Mouse (Mus musculus): ENCODE data around the gene Ten1. TPM values are rescaled to one million over a fixed set of nuclear protein-coding genes. Genes with fewer than 3 reads are reported as not detected.

Gene Ten1
- total RNA-seq, 2 experiments from 2014 or later = 2.7 to 14.4 TPM

DNA sequence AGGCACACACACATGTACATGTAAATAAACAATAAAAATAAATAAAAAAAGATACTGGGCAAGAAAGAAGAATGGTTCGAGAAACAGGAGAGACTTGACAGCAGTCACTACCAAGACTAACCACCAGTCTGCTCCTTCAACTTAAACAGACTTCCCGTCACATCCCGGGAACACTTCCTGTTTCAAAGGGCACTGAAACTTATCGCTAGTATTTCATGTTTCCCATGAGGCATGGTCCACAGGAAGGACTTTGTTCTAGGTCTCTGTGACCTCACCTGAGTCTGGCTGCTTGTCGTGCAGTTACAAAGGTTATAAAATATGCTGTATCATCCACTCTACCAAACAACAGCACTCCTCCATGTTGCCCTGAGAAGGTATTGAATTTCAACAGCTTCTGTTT is 3.4 kb upstream of the Ten1 start:
- ATAC-seq (replicated peaks; ENCODE audit: low FRiP score, poor library complexity, severe bottlenecking) = no peak

DNA sequence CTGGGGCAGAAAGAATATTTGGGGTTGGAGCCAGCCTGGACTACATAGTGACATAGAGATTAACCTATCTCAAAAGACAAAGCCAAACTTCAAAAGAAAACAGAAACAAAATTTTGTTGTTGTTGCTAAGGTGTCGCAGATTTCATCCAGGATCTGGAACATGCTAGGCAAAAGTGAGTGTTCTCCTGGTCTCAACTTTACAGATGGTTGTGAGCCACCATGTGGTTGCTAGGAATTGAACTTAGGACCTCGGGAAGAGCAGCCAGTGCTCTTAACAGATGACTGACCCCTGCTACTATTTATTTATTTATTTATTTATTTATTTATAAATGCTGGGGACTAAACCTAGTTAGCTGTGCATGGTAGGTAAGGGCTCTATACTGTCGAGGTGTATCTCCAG is 2.3 kb upstream of the Ten1 start:
- no peak for ATAC-seq (replicated peaks; ENCODE audit: low FRiP score, poor library complexity, severe bottlenecking)

DNA sequence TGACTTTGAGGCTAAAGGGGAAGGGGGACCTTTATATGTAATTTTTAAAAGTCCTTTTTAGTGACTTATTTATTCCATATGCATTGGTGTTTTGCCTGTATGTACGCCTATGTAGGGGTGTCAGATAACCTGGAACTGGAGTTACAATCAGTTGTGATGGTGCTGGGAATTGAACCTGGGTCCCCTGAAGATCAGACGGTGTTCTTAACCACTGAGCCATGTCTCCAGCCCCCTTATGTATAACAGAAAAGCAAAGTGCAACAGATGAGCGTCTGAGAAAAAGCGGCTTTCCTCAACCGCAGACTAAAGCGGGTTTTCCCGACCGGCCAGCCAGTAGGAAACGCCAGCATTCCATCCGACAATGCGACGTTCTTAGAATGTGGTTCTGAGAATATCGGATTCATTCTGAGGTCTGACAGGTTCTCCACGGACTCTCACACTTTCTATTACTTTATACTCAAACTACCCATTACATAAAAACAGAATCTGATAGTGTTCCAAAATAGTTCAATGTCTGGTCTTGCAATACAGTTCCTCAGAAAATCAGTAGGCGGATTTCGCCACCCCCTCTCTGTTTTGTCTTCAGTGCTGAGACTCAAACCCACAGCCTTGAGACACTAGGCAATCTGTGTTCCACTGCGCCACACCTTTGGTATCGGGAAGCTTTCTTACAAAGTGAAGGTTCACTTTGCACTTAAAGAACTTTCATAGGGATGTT is 1.6 kb upstream of the Ten1 start:
- no peak for ATAC-seq (replicated peaks; ENCODE audit: low FRiP score, poor library complexity, severe bottlenecking)

DNA sequence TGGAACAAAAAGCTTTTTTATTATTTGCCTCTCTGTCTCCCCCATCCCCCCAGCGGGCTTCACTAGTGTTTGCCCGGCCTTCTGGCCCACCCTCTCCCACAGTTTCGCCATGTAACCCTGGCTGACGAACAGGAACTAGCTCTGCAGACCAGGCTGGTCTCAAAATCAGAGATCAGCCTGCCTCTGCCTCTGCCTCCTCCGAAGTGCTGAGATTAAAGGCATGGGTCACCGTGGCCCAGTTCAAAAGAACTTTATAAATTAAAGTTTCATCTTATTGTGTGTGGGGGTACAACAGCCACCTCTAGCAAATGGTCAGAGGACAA is 1.1 kb upstream of the Ten1 start:
- no peak for ATAC-seq (replicated peaks; ENCODE audit: low FRiP score, poor library complexity, severe bottlenecking)

DNA sequence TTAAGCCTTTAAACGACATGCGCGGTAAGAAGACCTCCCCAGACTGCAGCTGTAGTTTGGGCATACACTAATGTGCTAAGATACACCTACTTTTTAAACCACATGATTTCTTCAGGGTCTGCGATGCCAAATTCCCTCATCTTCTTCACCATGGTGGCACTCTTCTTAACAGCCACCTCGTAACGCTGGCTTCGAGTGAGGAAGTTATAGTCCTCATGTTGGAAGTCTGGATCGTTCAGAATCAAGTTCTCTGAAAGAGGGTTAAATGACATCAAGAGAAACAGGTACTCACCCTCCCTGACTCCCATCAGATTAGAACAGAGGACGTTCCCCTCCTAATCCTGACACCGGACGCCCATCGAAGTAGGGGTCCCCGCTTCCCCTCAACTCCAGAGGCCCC is 523 bp upstream of the Ten1 start:
- ATAC-seq (replicated peaks; ENCODE audit: low FRiP score, poor library complexity, severe bottlenecking) = peak; percentile 28

DNA sequence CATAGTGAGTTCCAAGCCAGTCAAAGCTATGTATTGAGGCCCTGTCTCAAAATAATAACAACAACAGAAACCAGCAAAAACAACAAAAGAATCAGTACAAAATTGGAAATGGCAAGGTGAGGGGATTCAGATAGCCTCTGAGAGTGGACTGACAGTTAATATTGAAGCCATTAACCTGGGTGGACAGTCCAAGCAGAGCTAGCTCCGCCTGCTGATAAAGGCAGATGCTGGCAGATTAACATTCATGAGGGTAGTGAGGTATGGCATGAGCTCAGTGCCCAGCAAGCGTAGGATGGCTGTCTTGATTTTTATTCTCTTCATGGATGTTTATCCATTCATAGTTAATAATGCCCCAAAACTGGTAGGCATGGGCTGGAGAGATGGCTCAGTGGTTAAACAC is 2.5 kb downstream of the Ten1 start:
- no peak for ATAC-seq (replicated peaks; ENCODE audit: low FRiP score, poor library complexity, severe bottlenecking)

DNA sequence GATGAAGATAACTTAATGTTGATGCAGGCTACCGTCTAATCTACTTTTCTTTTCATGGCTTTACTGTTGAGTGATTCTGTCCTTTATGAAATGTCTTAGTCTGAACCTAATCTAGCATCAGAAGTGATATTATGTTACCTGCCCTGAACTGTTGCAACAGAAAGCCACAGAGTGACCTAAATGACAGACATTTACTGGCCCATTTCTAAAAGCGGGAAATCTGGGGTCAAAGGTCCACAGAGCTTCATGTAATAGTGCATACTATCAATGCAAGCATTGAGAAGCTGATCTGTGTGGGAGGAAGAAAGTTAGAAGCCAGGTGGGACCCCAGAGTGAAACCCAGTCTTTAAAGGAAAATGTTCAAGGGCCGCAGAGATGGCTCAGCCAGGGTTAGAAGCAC is 4.5 kb downstream of the Ten1 start:
- ATAC-seq (replicated peaks; ENCODE audit: low FRiP score, poor library complexity, severe bottlenecking) = no peak

DNA sequence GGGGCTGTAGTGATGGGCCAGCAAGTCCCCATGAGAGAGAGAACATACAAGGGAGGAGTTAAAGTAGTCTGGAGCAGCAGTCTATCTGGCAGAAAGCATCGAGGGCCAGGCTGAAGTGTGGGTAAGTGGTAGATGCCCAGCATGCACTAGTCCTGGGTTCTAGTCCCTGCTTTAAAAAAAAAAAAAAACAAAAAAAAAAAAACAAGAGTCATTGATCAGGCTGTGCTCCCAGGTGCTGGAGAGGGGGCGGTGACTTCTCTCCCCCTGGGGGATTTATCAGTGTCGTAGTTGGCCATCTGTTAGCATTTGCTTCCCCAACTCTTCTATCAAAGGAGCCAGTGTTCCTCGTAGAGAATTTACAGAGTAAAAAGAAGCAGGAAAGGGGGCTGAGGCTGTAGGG is 8.0 kb downstream of the Ten1 start:
- ATAC-seq (replicated peaks; ENCODE audit: low FRiP score, poor library complexity, severe bottlenecking) = no peak

DNA sequence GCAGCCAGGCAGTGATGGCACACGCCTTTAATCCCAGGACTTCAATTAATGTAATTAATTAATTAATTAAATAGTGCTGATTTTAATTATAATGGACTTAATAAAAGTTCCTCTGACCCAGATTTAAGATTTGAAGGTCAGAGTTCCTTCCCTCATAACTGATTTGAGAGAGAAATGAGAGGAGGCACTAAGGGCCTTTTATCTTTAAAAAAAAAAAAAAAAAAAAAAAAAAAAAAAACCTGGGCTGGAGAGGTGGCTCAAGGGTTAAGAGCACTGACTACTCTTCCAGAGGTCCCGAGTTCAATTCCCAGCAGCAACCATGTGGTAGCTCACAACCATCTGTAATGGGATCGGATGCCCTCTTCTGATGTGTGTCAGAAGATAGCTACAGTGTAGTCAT is 10.0 kb downstream of the Ten1 start:
- no peak for ATAC-seq (replicated peaks; ENCODE audit: low FRiP score, poor library complexity, severe bottlenecking)

DNA sequence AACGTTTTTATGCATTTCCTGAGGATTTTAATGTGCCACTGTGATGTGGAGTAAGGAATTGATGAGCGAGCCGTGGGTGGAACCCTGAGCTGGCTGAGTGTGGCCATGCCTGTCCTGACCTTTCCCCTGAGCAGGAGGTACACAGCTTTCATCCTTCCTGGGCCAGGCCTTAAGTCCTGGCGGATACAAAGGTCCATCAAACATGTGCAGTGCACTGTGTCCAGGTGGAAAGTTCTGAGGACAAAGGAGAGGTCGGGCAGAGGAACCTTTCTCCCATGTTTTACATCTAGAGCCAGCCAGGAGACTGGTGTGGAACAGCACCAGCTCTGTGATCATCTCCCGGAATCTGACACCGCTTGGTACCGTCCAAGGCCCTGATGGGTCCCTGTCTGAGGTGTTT is 10.6 kb downstream of the Ten1 start:
- 0 out of 2 replicates have a peak, but pooled peaks have one; percentile 17 for ATAC-seq (replicated peaks; ENCODE audit: low FRiP score, poor library complexity, severe bottlenecking)

DNA sequence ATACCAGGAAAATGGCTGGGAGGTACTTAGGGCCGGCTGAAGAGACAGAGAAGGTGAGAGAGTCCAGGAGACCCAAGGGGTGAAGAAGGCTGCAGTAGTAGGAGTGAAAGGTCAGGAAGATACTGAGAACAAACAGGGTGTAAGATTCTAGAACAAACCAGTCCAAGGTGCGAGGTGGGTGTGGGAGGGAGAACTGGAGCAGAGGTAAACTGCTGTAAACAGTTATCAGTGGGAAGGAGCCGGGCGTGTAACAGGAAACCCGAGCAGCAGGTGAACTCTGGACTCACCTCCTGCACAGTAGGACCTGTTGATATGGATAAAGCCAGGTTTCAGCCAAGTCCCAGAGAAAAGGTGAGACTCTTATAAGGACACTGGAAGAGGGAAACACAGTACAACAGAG is 12.0 kb downstream of the Ten1 start:
- no peak for ATAC-seq (replicated peaks; ENCODE audit: low FRiP score, poor library complexity, severe bottlenecking)

DNA sequence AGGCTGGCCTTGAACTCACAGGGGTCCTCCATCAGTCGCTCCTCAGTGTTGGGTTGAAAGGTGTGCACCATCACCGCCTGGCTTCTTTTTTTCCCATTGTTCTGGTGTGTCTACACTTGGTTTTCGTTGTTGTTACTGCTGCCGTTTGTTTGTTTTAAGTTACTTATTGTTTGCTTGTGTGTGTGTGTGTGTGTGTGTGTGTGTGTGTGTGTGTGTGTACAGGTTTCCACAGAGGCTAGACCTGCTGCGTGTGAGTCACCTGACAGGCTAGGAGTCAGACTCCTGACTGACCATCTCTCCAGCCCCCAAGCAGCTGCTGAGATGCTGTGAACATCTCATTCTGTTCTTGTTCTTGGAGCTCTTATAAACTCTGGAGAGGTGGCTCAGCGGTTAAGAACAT is 14.2 kb downstream of the Ten1 start:
- no peak for ATAC-seq (replicated peaks; ENCODE audit: low FRiP score, poor library complexity, severe bottlenecking)

DNA sequence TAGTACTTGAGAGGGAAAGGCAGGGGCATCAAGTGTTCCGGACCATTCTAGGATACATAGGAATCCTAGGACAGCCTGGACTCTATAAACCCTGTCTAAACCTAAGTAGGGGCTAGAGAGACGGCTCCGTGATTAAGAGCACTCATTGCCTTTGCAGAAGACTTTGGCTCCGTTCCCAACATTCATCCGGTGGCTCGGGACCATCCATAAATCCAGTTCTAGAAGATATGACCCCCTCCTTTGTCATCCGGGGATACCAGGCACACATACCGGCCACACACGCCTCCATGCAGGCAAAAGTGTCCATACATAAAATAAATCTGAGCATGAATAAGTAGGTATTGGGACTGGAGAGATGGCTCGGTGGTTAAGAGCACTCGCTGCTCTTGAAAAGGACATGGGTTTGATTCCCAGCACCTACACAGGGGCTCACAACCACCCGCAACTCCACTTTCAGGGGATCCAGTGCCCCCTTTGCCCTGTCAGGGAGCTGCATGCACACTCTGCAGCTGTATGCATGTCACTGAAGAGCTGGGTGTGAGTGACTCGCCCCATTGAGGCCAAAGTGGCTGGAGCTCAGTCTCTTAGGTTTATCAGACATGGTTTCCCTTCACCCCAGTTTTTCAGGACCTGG is 15.3 kb downstream of the Ten1 start:
- no peak for ATAC-seq (replicated peaks; ENCODE audit: low FRiP score, poor library complexity, severe bottlenecking)

DNA sequence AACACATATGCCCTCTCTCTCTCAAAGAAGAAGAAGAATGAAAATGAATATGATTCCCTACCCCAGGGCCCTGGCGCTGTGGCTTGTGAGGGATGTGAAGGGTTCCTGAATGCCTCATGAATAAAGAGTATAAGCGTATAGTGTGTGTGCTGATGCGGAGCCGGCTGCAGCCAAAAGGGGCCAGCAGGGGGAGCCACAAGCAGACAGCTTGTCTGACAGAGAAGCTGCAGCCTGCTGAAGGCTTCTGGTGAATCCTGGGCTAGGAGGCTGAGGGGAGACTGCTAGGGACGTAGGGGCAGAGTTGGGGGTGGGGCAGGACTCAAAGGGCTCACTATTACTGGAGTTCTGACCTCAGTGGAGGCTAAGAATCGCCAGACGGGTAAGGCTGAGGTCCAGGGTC is 16.5 kb downstream of the Ten1 start:
- ATAC-seq (replicated peaks; ENCODE audit: low FRiP score, poor library complexity, severe bottlenecking) = no peak

DNA sequence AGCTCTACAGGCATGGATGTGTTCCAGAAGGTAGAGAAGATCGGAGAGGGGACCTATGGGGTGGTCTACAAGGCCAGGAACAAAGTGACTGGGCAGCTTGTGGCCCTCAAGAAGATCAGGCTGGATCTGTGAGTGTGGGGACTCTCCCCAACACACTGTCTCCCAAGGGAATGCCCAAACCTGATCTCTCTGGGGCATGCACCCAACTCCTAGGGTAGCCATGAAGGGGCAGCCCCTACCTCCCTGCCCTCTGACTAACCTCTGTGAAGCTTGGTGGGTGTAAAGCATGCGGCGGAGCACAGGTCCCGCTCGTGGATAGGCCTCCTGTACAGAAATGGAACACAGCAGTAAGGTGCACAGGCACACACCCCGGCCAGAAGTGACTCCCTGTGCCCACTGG is 17.3 kb downstream of the Ten1 start:
- ATAC-seq (replicated peaks; ENCODE audit: low FRiP score, poor library complexity, severe bottlenecking) = no peak

DNA sequence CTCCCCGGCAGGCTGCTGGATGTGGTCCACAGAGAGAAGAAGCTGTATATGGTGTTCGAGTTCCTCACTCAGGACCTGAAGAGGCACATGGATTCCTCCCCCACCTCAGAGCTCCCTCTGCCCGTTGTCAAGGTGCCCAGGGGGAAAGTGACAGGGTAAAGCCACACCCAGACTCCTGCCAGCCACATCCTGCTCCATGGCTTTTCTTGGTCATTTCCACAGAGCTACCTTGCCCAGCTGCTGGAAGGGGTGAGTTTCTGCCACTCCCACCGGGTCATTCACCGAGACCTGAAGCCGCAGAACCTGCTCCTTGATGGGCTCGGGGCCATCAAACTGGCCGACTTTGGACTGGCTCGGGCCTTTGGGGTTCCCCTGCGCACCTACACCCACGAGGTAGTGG is 17.9 kb downstream of the Ten1 start:
- no peak for ATAC-seq (replicated peaks; ENCODE audit: low FRiP score, poor library complexity, severe bottlenecking)

DNA sequence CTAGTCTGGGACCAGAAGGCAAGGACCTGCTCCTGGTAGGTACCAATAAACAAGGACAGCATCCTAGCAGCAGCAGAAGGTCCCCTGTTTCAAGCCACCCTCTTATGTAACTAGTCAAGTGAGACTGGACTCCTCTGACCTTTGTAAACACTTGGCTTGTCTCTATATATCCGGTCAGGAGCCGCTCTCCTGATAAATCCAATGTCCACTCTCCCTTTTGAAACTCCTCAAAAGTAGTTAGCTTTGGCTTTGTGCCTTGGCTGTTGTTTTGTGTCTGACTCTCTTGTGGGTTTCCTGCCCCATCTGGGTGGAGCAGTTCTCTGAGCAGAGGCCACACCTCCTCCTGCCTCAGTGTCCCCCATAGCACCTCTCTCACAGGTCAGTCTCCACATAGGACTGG is 19.6 kb downstream of the Ten1 start:
- ATAC-seq (replicated peaks; ENCODE audit: low FRiP score, poor library complexity, severe bottlenecking) = no peak

DNA sequence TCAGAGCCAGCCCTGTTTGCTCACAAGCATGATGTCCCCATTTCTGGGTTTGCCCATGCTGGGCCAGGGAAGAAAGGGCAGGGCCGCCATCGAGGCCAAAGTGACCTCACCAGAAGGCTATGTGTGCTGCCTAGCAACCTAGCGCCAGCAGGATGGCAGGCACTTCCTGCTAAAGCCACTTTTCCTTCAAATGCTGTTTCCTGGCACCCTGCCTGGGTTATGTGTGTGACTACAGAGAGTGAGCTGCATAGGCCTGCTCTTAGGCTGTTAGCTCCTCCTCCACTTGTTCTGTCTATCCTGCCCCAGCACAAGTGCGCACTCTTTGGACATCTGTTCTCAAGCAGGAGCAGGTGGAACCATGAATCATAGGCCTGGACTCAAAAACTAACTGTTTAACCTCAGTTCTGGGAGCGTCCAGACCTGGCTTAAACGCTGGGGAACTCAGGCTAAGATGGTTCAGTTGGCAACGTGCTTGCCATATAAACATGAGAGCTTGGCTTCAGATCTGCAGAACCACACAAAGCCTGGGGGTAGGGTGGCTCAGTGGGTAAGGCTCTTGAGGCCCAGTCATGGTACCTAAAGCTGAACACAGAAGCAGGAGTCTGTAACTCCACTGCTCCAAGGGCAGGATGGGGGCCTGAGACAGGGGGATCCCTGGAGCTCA is 20.2 kb downstream of the Ten1 start:
- no peak for ATAC-seq (replicated peaks; ENCODE audit: low FRiP score, poor library complexity, severe bottlenecking)

DNA sequence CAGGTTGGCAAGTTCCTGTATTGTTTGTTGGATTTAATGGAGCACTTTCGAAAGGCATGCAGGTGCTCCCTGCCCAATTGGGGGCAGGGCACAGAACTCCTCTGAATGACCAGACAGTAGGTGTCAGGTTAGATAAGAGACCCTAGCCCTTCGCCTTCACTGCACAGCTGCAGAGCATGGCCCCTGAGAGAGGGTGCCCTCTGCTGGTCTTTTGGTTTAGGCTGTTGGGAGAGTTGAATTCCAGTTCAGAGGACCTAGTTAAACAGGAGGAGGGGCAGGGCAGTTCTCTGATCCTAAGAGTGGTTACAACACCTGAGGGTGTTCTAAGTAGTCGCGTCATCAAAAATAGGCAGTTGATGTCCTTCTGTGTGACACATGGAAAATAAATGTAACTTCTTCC is 21.2 kb downstream of the Ten1 start:
- ATAC-seq (replicated peaks; ENCODE audit: low FRiP score, poor library complexity, severe bottlenecking) = no peak

DNA sequence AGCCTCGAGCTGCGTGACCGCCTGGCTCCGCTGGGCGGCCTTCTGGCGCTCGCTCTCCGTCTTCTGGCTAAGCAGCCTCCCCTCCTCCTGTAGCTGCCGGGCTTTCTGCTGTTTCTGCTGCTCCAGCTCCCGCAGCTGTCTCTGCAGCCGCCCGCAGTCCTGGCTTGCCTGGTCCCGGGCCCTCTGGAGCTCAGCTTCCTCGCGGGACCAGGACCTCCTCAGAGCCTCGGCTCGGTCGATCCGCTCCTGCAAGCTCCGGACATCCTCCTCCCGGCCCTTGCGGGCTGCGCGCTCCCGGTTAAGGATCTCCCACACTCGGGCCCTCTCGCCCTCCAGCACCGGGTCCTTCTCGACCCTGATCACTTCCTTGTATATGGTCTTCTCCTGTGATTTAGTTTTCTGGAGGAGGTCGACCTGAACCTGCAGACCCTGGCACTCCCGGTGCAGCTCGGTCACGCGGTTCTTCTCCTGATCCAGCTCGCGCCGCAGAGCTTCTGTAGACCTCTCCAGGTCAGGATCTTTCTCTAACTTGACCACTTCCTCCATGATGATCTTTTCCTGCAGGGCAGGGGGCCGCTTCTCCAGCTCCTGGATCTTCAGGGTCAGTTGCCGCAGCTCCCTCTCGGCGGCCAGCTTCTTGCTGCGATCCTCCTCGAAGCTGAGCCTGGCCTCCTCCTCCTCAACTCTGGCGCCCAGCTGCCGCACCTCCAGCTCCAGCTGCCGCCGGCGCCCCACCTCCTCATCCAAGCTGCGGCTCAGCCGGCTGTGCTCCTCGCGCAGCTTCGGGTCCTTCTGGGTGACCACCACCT is 23.5 kb downstream of the Ten1 start:
- ATAC-seq (replicated peaks; ENCODE audit: low FRiP score, poor library complexity, severe bottlenecking) = no peak

DNA sequence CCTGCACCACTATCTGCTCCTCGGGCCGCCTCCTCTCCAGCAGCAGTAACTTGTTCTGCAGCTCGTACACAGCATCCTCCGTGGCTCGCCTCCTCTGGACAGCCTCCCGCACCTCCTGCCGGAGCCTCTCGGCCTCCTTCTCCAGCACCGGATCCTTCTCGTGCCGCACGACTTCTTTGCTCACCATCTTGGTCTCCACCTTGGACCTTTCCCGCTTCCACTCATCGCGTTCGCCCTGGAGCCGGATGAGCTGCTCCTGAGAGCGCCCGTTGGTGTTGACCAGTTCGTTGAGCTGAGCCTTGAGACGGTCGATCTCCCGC is 24.0 kb downstream of the Ten1 start:
- ATAC-seq (replicated peaks; ENCODE audit: low FRiP score, poor library complexity, severe bottlenecking) = no peak

Measured in erythroblast, adult 5-6 weeks (primary cell).